Mouse (Mus musculus) neural tube, embryonic 15.5 days (tissue): ENCODE results near the gene Trim17. TPM values are rescaled to one million over a fixed set of nuclear protein-coding genes. Genes with fewer than 3 reads are reported as not detected.
A peak's percentile ranks its signal among the peaks of the same experiment; 100 is the strongest.
"Not testable (repeated sequence)": the region's sequence is repeated elsewhere in the genome, so short reads cannot be mapped to it uniquely, and the experiment has no call there.

Experiments
- ATAC-seq: fragments of 200-750 bp; cut with Nextera tagmentation; 2 replicates; pipeline ENCODE4 v1.8.0; 2017; ENCODE audit warnings: mild to moderate bottlenecking, moderate TSS enrichment, moderate library complexity; ENCODE audit not compliant: low FRiP score
- H3K27ac ChIP-seq: fragments of 300-500 bp; sonication (generic); replicated peaks from 2 replicates; pipeline ENCODE4 v1.5.1; 2015; ENCODE audit warnings: mild to moderate bottlenecking, inconsistent platforms
- H3K27me3 ChIP-seq: fragments of 300-500 bp; sonication (generic); replicated peaks from 2 replicates; pipeline ENCODE4 v1.6.1; 2015; ENCODE audit warnings: inconsistent platforms
- H3K36me3 ChIP-seq: fragments of 300-500 bp; sonication (generic); 2 replicates; pipeline ENCODE4 v1.6.1; 2015; ENCODE audit warnings: inconsistent platforms
- H3K4me1 ChIP-seq: fragments of 300-500 bp; sonication (generic); 2 replicates; pipeline ENCODE4 v1.6.1; 2015; ENCODE audit warnings: inconsistent platforms
- H3K4me2 ChIP-seq: fragments of 300-500 bp; sonication (generic); 2 replicates; pipeline ENCODE4 v1.6.1; 2015; ENCODE audit warnings: inconsistent platforms, mild to moderate bottlenecking, moderate library complexity
- H3K4me3 ChIP-seq: fragments of 300-500 bp; sonication (generic); replicated peaks from 2 replicates; pipeline ENCODE4 v1.5.1; 2015; ENCODE audit warnings: mild to moderate bottlenecking, inconsistent platforms
- H3K9ac ChIP-seq: fragments of 300-500 bp; sonication (generic); replicated peaks from 2 replicates; pipeline ENCODE4 v1.6.1; 2015; ENCODE audit warnings: mild to moderate bottlenecking, inconsistent platforms
- H3K9me3 ChIP-seq: fragments of 300-500 bp; sonication (generic); replicated peaks from 2 replicates; pipeline ENCODE4 v1.6.1; 2016; ENCODE audit warnings: inconsistent platforms
- WGBS: fragments of 180-500 bp; shearing (Covaris S2); methylation state at CpG from one replicate; pipeline ENCODE4 v1.1.7; 2015; ENCODE audit warnings: mixed read lengths; 5-methylcytosine and 5-hydroxymethylcytosine counted together
- polyA plus RNA-seq: library from polyadenylated mRNA; unstranded; fragments of >200 nt; fragmentation: Nextera tagmentation; extraction: Ambion mirVana; gene quantifications from 2 replicates; pipeline ENCODE4 v1.2.1, GENCODE M21; 2015

The Trim17 gene
- polyA plus RNA-seq, 1 experiment from 2014 or later = 1.1 TPM

- H3K4me2 ChIP-seq = peak within 1 kb of the TSS; percentile 63
- no peaks in the 10 kb centered on the region for H3K9me3 ChIP-seq
- peak within 1 kb of the TSS; percentile 57 for H3K4me3 ChIP-seq
- WGBS = under 1% methylated on average over 48 of the region's 48 CpGs
- H3K27me3 ChIP-seq = no peaks in the 10 kb centered on the region
- H3K27ac ChIP-seq = peak within 1 kb of the TSS; percentile 98
- peaks cover 40% of the 10 kb centered on the region for H3K4me1 ChIP-seq
- no peaks in the 10 kb centered on the region for H3K36me3 ChIP-seq
- H3K9ac ChIP-seq = peak within 1 kb of the TSS; percentile 89
- ATAC-seq = peak; percentile 91
Observed at GRCm38 (mm10) chr11:58948542-58949479, 5.7 kb upstream of the Trim17 start, which contains the start of gene Hist3h2ba. TSS of gene Hist3h2ba (plus strand) at chr11:58948920.

DNA sequence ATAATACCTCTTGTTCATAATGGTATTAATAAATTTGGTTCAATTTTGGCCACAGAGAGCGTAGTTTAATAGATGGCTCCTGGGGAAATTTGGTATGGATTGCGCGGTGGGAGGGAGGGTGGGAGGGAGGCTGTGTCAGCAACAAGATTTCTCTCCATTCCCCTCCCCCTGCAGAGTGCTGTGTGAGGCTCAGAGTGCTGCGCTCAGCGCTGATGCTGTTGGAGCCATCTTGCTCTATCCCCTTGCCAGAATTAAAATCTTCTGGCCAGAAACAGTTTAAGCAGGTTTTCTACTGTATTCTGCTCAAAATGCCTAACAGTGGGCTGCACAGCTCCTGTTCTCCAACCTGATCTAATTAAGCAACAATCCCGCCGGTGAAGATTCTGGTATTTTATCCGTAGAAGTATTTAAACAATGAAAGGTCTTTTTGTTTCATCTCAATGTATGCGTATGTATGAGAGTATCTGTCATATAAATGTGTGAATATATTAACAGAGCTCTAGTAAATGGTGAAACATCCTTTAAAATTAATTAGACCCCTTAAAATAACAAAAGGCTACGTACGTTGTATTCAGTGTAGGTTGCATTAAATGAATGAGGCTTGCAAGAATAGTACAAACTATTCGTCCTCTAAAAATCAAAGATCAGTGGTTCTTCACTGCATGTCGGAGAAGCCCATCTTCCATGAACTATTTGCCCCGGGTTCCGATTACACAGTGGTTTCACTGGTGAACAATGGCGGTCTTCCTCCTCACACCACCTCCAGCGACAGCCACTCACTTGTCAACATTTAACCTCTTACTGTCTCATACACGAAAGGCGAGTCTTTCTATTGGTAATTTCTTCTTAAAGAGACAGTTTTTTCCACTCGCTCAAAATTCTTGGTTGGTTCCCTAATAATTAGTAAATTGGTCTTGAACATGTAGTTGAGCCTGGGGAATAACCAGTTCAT, 4.7 kb upstream of the Trim17 start:
- peak overlapping the region; percentile 63 for H3K4me2 ChIP-seq
- peak; percentile 62 for ATAC-seq
- H3K4me3 ChIP-seq = peak overlapping the region; percentile 57
- H3K36me3 ChIP-seq = no peaks in the 10 kb centered on the region
- WGBS = 1% methylated on average over 20 of the region's 20 CpGs
- H3K9me3 ChIP-seq = no peaks in the 10 kb centered on the region
- H3K27me3 ChIP-seq = no peaks in the 10 kb centered on the region
- peaks cover 35% of the 10 kb centered on the region for H3K4me1 ChIP-seq
- peak overlapping the region; percentile 89 for H3K9ac ChIP-seq
- peak overlapping the region; percentile 98 for H3K27ac ChIP-seq

GRCm38 (mm10) chr11:58951210-58951609, 3.3 kb upstream of the Trim17 start:
- H3K4me2 ChIP-seq = peak overlapping the region; percentile 63
- ATAC-seq = no peak
- peak overlapping the region; percentile 89 for H3K9ac ChIP-seq
- H3K9me3 ChIP-seq = no peaks in the 10 kb centered on the region
- no peaks in the 10 kb centered on the region for H3K27me3 ChIP-seq
- peaks cover 37% of the 10 kb centered on the region for H3K4me1 ChIP-seq
- WGBS = 50% methylated on average over 5 of the region's 5 CpGs
- no peaks in the 10 kb centered on the region for H3K36me3 ChIP-seq
- 0 out of 2 replicates have a peak overlapping the region, but pooled peaks have one; percentile 57 for H3K4me3 ChIP-seq
- peak overlapping the region; percentile 98 for H3K27ac ChIP-seq

GRCm38 (mm10) chr11:58953351-58954169, 925 bp upstream of the Trim17 start:
- peak; percentile 29 for ATAC-seq
- no peaks in the 10 kb centered on the region for H3K27me3 ChIP-seq

GRCm38 (mm10) chr11:58954170-58954419, 390 bp upstream of the Trim17 start:
- ATAC-seq, H3K36me3 ChIP-seq, H3K9me3 ChIP-seq, H3K27me3 ChIP-seq: not testable (repeated sequence)
- H3K9ac ChIP-seq = peak overlapping the region; percentile 79
- peak overlapping the region; percentile 87 for H3K4me2 ChIP-seq
- H3K27ac ChIP-seq = peak overlapping the region; percentile 99
- H3K4me1 ChIP-seq = peaks cover 52% of the 10 kb centered on the region
- peak overlapping the region; percentile 75 for H3K4me3 ChIP-seq
- WGBS = 0% methylated on average over 17 of the region's 17 CpGs

More at GRCm38 (mm10) chr11:58953351-58954169, 925 bp upstream of the Trim17 start:
- WGBS = under 1% methylated on average over 33 of the region's 33 CpGs
- Histone ChIP-seq H3K9me3 (no peaks in the 10 kb centered on the region), H3K27ac (peak overlapping the region; percentile 99), H3K4me1 (peaks cover 48% of the 10 kb centered on the region), H3K36me3 (no peaks in the 10 kb centered on the region), H3K4me2 (peak overlapping the region; percentile 87), H3K9ac (peak overlapping the region; percentile 79), H3K4me3 (peak overlapping the region; percentile 75)

DNA sequence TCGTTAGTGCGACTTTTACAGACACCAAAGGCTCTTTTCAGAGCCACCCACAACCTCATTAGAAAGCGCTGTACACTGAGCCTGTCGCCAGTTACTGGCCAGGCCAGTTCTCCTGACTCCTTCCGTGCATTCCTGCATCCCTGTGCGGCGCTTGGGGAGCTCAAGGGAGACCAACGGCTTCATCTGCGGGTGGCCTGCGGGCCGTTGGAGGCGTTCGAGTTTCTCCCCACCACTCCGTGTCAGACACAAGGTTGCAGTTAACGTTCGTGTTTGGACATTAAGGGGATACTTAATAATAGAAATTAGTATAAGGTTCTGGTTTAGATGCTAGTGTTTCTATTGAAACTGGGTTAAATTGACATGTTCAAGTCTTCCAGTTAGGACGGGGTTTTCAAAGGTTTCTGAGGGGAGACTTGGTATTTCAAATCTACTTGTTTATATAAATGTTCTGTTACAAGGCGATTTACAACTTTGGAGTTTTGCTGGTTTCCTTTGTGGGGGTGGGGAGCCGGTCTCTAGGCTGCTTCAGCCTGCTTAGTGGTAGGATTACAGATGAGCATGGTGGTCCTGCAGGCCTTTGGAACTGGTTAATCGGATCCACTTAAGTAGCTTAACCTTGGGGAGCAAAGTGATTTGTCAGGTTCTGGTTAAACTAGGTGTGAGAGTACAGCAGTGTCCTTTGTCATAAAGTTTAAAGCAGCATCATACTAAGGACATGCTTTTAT, 820 bp downstream of the Trim17 start:
- WGBS = under 1% methylated on average over 20 of the region's 20 CpGs
- ATAC-seq = no peak; the same call in none of the 2 replicates
- H3K9ac ChIP-seq = peak overlapping the region; percentile 94
- peaks cover 65% of the 10 kb centered on the region for H3K4me1 ChIP-seq
- H3K9me3 ChIP-seq = no peaks in the 10 kb centered on the region
- peak overlapping the region; percentile 87 for H3K4me2 ChIP-seq
- peak overlapping the region; percentile 75 for H3K4me3 ChIP-seq
- H3K36me3 ChIP-seq = no peaks in the 10 kb centered on the region
- no peaks in the 10 kb centered on the region for H3K27me3 ChIP-seq
- peak overlapping the region; percentile 99 for H3K27ac ChIP-seq

DNA sequence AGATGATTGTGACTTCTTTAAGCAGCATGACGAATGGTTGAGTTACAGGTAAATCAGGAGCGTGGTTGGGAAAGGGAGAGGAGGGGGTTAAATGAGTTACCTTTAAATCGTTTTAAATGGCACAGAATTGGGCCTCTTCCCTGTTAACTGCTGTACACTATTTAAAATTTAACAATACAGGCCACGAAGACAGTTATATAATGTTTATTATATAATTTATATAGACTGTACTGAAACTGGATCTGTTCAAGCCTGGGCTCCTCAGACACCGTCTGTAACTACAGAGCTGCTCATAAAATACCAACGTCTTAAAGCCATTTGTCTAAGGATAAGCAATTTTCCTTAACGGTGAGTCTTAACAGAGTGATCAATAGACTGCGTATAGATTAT, 1.4 kb downstream of the Trim17 start:
- WGBS = 15% methylated on average over 8 of the region's 8 CpGs
- no peak for ATAC-seq
- no peaks in the 10 kb centered on the region for H3K36me3 ChIP-seq
- peak overlapping the region; percentile 94 for H3K9ac ChIP-seq
- H3K27ac ChIP-seq = peak overlapping the region; percentile 99
- H3K4me3 ChIP-seq = peak overlapping the region; percentile 75
- peaks cover 63% of the 10 kb centered on the region for H3K4me1 ChIP-seq
- no peaks in the 10 kb centered on the region for H3K27me3 ChIP-seq
- H3K9me3 ChIP-seq = no peaks in the 10 kb centered on the region
- peak overlapping the region; percentile 87 for H3K4me2 ChIP-seq

GRCm38 (mm10) chr11:58957226-58957914, 2.9 kb downstream of the Trim17 start:
- Histone ChIP-seq H3K36me3 (no peaks in the 10 kb centered on the region), H3K9ac (peak overlapping the region; percentile 94), H3K4me3 (peak overlapping the region; percentile 75), H3K27me3 (no peaks in the 10 kb centered on the region), H3K4me2 (peak overlapping the region; percentile 87), H3K4me1 (peaks cover 48% of the 10 kb centered on the region), H3K27ac (0 out of 2 replicates have a peak overlapping the region, but pooled peaks have one; percentile 28), H3K9me3 (no peaks in the 10 kb centered on the region)
- WGBS = 82% methylated on average over 5 of the region's 5 CpGs
- ATAC-seq = no peak

DNA sequence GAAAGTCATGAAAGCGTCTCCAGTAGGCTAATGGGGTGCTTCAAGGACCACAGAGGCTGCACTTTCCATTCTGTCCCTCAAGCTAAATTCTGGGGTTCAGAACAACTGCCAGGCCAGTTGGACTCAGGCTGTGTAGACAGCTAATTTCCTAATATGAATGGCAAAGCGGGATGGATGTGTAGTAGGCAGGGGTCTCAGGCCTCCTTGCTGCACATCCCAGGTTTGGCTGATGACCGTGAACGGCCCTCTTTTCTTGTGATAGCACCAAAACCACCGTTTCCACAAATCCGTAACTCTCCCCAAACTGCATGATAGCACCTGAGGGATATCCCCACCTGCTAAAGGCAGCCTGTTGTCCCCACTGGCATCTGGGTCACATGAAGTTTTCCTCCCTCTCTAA, 4.1 kb downstream of the Trim17 start:
- Histone ChIP-seq H3K36me3 (no peaks in the 10 kb centered on the region), H3K9me3 (no peaks in the 10 kb centered on the region), H3K27me3 (no peaks in the 10 kb centered on the region), H3K4me2 (peak overlapping the region; percentile 87), H3K4me1 (peaks cover 47% of the 10 kb centered on the region), H3K4me3 (no peak overlapping the region), H3K27ac (no peak overlapping the region), H3K9ac (no peak overlapping the region)
- WGBS = 79% methylated on average over 6 of the region's 6 CpGs
- ATAC-seq = no peak

GRCm38 (mm10) chr11:58959186-58959825, 4.8 kb downstream of the Trim17 start:
- Histone ChIP-seq H3K9me3 (no peaks in the 10 kb centered on the region), H3K4me1 (peaks cover 49% of the 10 kb centered on the region), H3K4me3 (peak overlapping the region; percentile 56), H3K27ac (peak overlapping the region; percentile 92), H3K36me3 (no peaks in the 10 kb centered on the region), H3K27me3 (no peaks in the 10 kb centered on the region), H3K9ac (peak overlapping the region; percentile 56), H3K4me2 (peak overlapping the region; percentile 86)
- WGBS = 36% methylated on average over 15 of the region's 15 CpGs
- ATAC-seq = no peak
